Mouse (Mus musculus) heart, embryonic 11.5 days (tissue): ENCODE measurements around the gene P2rx6. TPM values are rescaled to one million over a fixed set of nuclear protein-coding genes. Genes with fewer than 3 reads are reported as not detected.
A peak's percentile ranks its signal among the peaks of the same experiment; 100 is the strongest.

Source experiments
- ATAC-seq: fragments of 200-750 bp; cut with Nextera tagmentation; replicated peaks from 2 replicates; pipeline ENCODE4 v1.8.0; 2017; ENCODE audit warnings: moderate library complexity; ENCODE audit not compliant: insufficient number of reproducible peaks, low FRiP score, low TSS enrichment
- H3K27ac ChIP-seq: fragments of 300-500 bp; sonication (generic); 2 replicates; pipeline ENCODE4 v1.5.1; 2014; ENCODE audit warnings: mild to moderate bottlenecking, low read depth, low read length
- H3K27me3 ChIP-seq: fragments of 300-500 bp; sonication (generic); 2 replicates; pipeline ENCODE4 v1.6.1; 2014; ENCODE audit warnings: mild to moderate bottlenecking, low read length, mixed read lengths; ENCODE audit not compliant: control insufficient read depth, insufficient read depth
- H3K36me3 ChIP-seq: fragments of 300-500 bp; sonication (generic); 2 replicates; pipeline ENCODE4 v1.6.1; 2014; ENCODE audit warnings: mild to moderate bottlenecking, low read length, moderate library complexity, mixed read lengths; ENCODE audit not compliant: control insufficient read depth, insufficient read depth
- H3K4me1 ChIP-seq: fragments of 300-500 bp; sonication (generic); 2 replicates; pipeline ENCODE4 v1.6.1; 2014; ENCODE audit warnings: low read length; ENCODE audit not compliant: control insufficient read depth, insufficient read depth
- H3K4me2 ChIP-seq: fragments of 300-500 bp; sonication (generic); 2 replicates; pipeline ENCODE4 v1.6.1; 2014; ENCODE audit warnings: mild to moderate bottlenecking, moderate library complexity
- H3K4me3 ChIP-seq: fragments of 300-500 bp; sonication (generic); 2 replicates; pipeline ENCODE4 v1.5.1; 2014; ENCODE audit warnings: low read depth, low read length
- H3K9ac ChIP-seq: fragments of 300-500 bp; sonication (generic); 2 replicates; pipeline ENCODE4 v1.6.1; 2014; ENCODE audit warnings: mild to moderate bottlenecking, low read depth, low read length, moderate library complexity
- H3K9me3 ChIP-seq: fragments of 300-500 bp; sonication (generic); replicated peaks from 2 replicates; pipeline ENCODE4 v1.6.1; 2016; ENCODE audit warnings: low read length; ENCODE audit not compliant: control insufficient read depth
- WGBS: fragments of 180-500 bp; shearing (Covaris S2); extraction: QIAGEN DNeasy Blood & Tissue Kit; methylation state at CpG from one replicate; pipeline ENCODE4 v1.1.7; 2014; ENCODE audit not compliant: insufficient replicate concordance; 5-methylcytosine and 5-hydroxymethylcytosine counted together
- polyA plus RNA-seq: library from polyadenylated mRNA; unstranded; fragments of >200 nt; fragmentation: Nextera tagmentation; extraction: Ambion mirVana; gene quantifications from 2 replicates; pipeline ENCODE4 v1.2.1, GENCODE M21; 2014

The P2rx6 gene
- polyA plus RNA-seq, 1 experiment from 2014 or later = 0.70 TPM

DNA sequence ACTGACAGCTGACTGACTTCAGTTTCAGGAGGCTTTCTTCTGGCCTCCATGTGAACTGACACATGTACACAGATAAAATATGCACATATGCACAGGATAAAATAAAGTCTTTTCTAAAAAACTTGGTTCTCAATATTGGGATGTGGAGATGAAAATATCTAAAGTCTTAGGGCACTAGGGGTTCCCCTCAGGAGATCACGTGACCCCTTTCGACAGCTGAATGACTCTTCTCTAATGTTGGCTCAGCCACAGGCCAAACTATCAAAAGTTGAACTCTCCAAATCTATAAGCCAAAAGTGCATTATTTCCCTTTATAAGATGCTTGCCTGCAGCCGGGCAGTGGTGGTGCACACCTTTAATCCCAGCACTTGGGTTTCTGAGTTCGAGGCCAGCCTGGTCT, 5.5 kb upstream of the P2rx6 start:
- Histone ChIP-seq H3K4me3 (no peak overlapping the region), H3K9me3 (no peaks in the 10 kb centered on the region), H3K27me3 (no peaks in the 10 kb centered on the region), H3K4me1 (peaks cover 43% of the 10 kb centered on the region), H3K4me2 (no peak overlapping the region), H3K9ac (no peak overlapping the region), H3K36me3 (no peaks in the 10 kb centered on the region), H3K27ac (no peak overlapping the region)
- ATAC-seq = no peak
- 79% methylated on average over 4 of the region's 4 CpGs for WGBS

DNA sequence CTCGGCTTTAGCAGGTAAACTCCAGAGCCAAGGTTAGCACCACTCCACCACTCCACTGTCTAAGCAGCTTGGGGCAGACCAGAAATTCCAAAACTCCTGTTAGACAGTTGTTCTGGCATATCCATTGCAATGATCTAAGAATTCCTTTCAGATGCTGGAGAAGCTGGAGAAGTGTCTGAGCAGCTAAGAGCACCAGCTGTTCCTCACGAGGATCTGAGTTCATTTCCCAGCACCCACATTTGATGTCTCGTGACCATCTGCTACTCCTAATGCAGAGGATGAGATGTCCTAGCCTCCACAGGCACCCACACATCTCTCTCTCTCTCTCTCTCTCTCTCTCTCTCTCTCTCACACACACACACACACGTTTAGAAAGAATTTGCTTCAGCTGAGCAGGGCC, 4.8 kb upstream of the P2rx6 start:
- no peak overlapping the region for H3K4me3 ChIP-seq
- H3K27me3 ChIP-seq = no peaks in the 10 kb centered on the region
- H3K4me1 ChIP-seq = peaks cover 49% of the 10 kb centered on the region
- H3K36me3 ChIP-seq = no peaks in the 10 kb centered on the region
- no peak overlapping the region for H3K4me2 ChIP-seq
- ATAC-seq = no peak
- H3K27ac ChIP-seq = no peak overlapping the region
- no peaks in the 10 kb centered on the region for H3K9me3 ChIP-seq
- WGBS = 48% methylated on average over 4 of the region's 4 CpGs
- H3K9ac ChIP-seq = no peak overlapping the region

DNA sequence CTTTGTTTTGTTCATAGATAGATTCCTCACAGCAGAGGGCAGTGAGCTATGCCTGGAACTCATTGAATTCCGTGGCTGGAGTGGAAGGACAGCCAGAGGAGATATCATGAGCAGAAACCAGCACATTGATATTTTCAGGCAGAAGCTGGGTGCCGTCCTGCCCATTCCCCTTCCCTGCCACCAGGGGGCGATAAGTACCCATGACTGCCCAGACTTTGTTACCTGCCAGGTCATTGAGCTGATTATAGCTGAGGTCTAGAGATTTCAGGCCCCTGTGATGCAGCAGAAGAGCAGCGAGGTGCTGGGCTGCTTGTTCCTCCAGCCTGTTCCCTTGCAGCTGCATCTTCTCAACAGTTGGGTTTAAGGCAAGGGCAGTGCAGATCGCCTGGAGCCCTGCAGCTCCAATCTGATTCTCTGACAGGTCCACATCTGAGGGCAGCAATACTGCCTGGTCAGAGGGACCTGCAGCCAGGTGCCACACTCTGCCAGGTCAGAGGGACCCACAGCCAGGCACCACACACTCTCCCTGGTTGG, 3.7 kb upstream of the P2rx6 start:
- Histone ChIP-seq H3K4me1 (peaks cover 53% of the 10 kb centered on the region), H3K4me2 (peak overlapping the region; percentile 55), H3K27ac (no peak overlapping the region), H3K4me3 (no peak overlapping the region), H3K36me3 (no peaks in the 10 kb centered on the region), H3K9me3 (no peaks in the 10 kb centered on the region), H3K9ac (no peak overlapping the region), H3K27me3 (no peaks in the 10 kb centered on the region)
- WGBS = 2% methylated on average over 5 of the region's 5 CpGs
- ATAC-seq = no peak

DNA sequence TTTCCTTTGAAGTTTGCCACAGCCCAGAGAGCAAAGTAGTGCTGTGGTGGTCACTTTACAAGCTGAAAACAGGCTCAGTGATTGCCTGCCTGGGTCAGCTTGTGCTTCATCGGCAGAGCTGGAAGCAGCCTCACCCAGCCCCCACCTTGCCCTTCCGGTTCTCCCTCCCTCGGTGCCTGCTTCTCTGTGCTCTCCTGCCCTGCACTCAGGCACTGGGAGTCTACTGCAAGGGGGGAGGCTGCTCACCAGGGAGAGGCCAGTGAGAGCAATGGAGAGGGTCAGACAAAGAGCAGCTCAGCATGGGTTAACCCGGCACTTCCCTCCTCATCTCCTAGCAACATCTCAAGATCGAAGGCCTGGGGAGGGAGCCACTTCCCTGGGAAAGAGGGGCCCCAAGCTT, 2.9 kb upstream of the P2rx6 start:
- no peak for ATAC-seq
- Histone ChIP-seq H3K4me2 (peak overlapping the region; percentile 55), H3K27ac (peak overlapping the region; percentile 35; the same call in 1 of the 2 replicates), H3K9ac (peak overlapping the region; percentile 60), H3K36me3 (no peaks in the 10 kb centered on the region), H3K4me1 (peaks cover 48% of the 10 kb centered on the region), H3K4me3 (peak overlapping the region; percentile 15; the same call in 1 of the 2 replicates), H3K27me3 (no peaks in the 10 kb centered on the region), H3K9me3 (no peaks in the 10 kb centered on the region)
- WGBS = 3% methylated on average over 5 of the region's 5 CpGs

DNA sequence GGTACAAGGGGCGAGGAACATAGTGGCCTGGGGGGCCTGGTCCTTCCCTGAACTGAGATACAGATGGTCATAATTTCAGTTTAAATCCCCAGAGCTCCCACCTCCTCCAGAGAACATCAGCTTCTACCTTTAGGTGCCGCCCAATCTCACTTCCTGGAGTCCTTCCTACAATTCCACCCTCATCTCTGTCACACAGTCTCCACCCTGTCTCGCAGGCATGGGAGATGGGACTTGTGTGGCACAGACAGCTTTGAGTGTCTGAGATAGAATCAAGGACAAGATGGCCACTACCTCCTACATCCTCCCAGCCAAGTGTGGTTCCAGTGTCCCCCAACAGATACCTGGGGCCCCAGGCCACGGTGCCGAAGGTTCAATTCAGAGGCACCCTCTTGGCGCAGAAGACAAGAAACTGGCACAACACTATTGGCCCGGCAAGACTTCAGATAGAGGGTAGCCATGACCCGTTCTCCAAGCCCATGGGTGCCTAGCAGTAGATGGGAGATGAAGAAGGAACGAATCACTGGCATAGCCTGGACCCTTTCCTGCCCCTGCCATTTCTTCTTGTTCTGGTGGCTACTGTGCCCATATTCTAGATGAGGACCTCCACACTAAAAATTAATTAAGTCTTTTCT, 2.2 kb upstream of the P2rx6 start:
- Histone ChIP-seq H3K4me1 (peaks cover 43% of the 10 kb centered on the region), H3K4me2 (peak overlapping the region; percentile 55), H3K27me3 (no peaks in the 10 kb centered on the region), H3K36me3 (no peaks in the 10 kb centered on the region), H3K4me3 (no peak overlapping the region), H3K9me3 (no peaks in the 10 kb centered on the region), H3K9ac (peak overlapping the region; percentile 60), H3K27ac (no peak overlapping the region)
- no peak for ATAC-seq
- 58% methylated on average over 9 of the region's 9 CpGs for WGBS

DNA sequence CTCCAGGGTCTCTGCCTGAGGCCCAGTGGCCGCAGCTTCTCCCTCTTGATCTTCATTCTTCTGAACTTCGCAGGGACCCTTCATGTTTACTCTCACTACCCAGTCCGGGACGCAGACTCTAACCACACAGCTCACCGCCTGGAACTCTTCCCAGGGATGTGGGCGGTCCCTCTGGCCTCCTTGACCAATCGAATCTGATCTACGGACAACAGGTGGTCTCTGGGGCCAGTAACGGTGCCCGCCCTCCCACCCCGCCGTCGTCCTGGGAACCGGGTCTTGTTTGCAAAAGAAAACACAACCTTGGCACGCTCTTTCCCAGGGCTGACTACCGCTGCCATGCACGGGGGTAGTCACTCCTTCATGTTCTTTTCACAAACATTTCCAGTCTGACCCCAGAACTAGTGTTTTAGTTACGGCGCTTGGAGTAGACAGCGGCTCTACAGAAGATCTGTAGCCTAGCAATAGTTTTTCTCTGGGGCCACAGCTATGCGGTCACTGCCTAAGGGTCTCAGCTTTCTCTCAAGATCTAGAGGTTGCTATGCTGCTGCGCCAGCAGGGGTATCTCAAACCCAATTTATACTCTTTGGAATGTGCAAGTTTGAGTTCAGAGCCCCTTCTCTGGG, 446 bp upstream of the P2rx6 start, which contains the start of gene Lrrc74b:
Lrrc74b (minus strand) TSS at position 120 of the 623 bp plus-strand sequence.
- WGBS = 2% methylated on average over 22 of the region's 22 CpGs
- Histone ChIP-seq H3K4me3 (peak within 1 kb of the TSS; percentile 38), H3K27me3 (no peaks in the 10 kb centered on the region), H3K36me3 (no peaks in the 10 kb centered on the region), H3K4me1 (peaks cover 33% of the 10 kb centered on the region), H3K4me2 (peak within 1 kb of the TSS; percentile 78), H3K9ac (peak within 1 kb of the TSS; percentile 67), H3K27ac (peak within 1 kb of the TSS; percentile 57), H3K9me3 (no peaks in the 10 kb centered on the region)
- peak; percentile 72 for ATAC-seq

DNA sequence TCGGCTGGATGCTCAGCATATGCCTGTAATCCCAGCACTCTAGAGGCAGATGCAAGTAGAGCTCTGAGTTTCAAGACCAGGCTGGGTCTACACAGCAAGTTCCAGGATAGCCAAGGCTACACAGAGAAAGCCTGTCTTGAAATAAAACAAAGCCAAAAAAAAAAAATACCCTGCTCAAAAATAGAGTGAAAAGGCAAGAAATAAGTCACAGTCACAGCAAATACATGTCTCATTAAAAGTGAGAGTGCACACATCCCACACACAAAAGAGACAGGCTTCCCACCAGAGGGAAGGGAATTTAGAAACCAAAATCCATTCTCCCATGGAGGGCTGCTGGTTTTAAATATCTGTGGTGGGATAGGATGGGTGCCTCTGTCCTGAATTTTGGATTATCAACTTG, 1.9 kb downstream of the P2rx6 start:
- 25% methylated on average over 1 of the region's 1 CpGs for WGBS
- 0 out of 2 replicates have a peak, but pooled peaks cover 4% of the 10 kb centered on the region for H3K27me3 ChIP-seq
- H3K27ac ChIP-seq = no peak overlapping the region
- H3K36me3 ChIP-seq = no peaks in the 10 kb centered on the region
- no peaks in the 10 kb centered on the region for H3K9me3 ChIP-seq
- no peak for ATAC-seq
- no peak overlapping the region for H3K4me3 ChIP-seq
- no peak overlapping the region for H3K4me2 ChIP-seq
- no peak overlapping the region for H3K9ac ChIP-seq
- peaks cover 27% of the 10 kb centered on the region for H3K4me1 ChIP-seq

DNA sequence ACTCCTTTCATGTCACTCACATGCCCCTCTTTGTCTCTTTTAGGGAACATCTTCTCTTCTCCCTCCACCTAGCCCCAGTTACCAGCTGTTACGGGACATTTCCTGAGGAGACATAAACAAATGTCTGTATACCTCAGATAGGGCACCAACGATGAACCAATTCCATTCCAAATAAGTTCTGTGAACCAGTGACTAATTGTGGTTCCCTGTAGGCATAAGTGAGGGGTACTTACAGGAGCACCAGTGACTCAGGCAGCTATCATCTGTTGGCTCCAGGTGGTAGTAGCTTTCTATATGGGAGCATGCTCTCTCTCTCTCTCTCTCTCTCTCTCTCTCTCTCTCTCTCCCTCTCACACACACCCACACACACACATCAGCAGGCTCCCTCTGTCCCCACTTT, 2.5 kb downstream of the P2rx6 start:
- no peaks in the 10 kb centered on the region for H3K9me3 ChIP-seq
- no peak overlapping the region for H3K27ac ChIP-seq
- peaks cover 20% of the 10 kb centered on the region for H3K4me1 ChIP-seq
- no peak for ATAC-seq
- WGBS = 63% methylated on average over 2 of the region's 2 CpGs
- no peak overlapping the region for H3K4me2 ChIP-seq
- H3K4me3 ChIP-seq = no peak overlapping the region
- no peaks in the 10 kb centered on the region for H3K36me3 ChIP-seq
- no peak overlapping the region for H3K9ac ChIP-seq
- H3K27me3 ChIP-seq = 0 out of 2 replicates have a peak, but pooled peaks cover 4% of the 10 kb centered on the region
